Mouse (Mus musculus) embryonic fibroblast, embryonic 13.5 days (primary cell): ENCODE data around the gene Gmps. TPM values are rescaled to one million over a fixed set of nuclear protein-coding genes. Genes with fewer than 3 reads are reported as not detected.
A peak's percentile ranks its signal among the peaks of the same experiment; 100 is the strongest.

Experiments
- H3K27ac ChIP-seq: 2 replicates; pipeline ENCODE4 v1.5.1; 2012; ENCODE audit warnings: low read length, control low read depth, inconsistent platforms; ENCODE audit not compliant: insufficient read depth
- H3K4me1 ChIP-seq: 2 replicates; pipeline ENCODE4 v1.6.1; 2011; ENCODE audit warnings: low read length; ENCODE audit not compliant: control insufficient read depth, insufficient read depth
- H3K4me3 ChIP-seq: 2 replicates; pipeline ENCODE4 v1.5.1; 2011; ENCODE audit warnings: mild to moderate bottlenecking, control low read depth, low read length; ENCODE audit not compliant: insufficient read depth
- CTCF ChIP-seq: IDR thresholded peaks from 2 replicates; pipeline ENCODE4 v1.5.1; 2011; ENCODE audit warnings: mild to moderate bottlenecking, control low read depth, low read length, moderate library complexity, borderline replicate concordance; ENCODE audit not compliant: insufficient read depth
- POLR2A ChIP-seq: IDR thresholded peaks from 2 replicates; pipeline ENCODE4 v1.6.1; 2011; ENCODE audit warnings: low read depth, mild to moderate bottlenecking, control low read depth, low read length, moderate library complexity
- polyA plus RNA-seq: library from polyadenylated mRNA; stranded (reverse); fragments of >200 nt; gene quantifications from 2 replicates; pipeline ENCODE4 v1.2.4, GENCODE M21; 2011; ENCODE audit warnings: low read depth; ENCODE audit not compliant: missing spikeins, insufficient read length

The Gmps gene
- 23.0 and 24.9 TPM in 2 replicates for polyA plus RNA-seq

GRCm38 (mm10) chr3:63975955-63976908 is at the start of gene Gmps:
Gene Gmps (plus strand): TSS chr3:63976106.
- Histone ChIP-seq H3K4me3 (peak within 1 kb of the TSS; percentile 87), H3K4me1 (peaks cover 3% of the 10 kb centered on the region), H3K27ac (peak within 1 kb of the TSS; percentile 43)
- TF ChIP-seq CTCF = no peak
- peak; percentile 95 for TF ChIP-seq POLR2A

DNA sequence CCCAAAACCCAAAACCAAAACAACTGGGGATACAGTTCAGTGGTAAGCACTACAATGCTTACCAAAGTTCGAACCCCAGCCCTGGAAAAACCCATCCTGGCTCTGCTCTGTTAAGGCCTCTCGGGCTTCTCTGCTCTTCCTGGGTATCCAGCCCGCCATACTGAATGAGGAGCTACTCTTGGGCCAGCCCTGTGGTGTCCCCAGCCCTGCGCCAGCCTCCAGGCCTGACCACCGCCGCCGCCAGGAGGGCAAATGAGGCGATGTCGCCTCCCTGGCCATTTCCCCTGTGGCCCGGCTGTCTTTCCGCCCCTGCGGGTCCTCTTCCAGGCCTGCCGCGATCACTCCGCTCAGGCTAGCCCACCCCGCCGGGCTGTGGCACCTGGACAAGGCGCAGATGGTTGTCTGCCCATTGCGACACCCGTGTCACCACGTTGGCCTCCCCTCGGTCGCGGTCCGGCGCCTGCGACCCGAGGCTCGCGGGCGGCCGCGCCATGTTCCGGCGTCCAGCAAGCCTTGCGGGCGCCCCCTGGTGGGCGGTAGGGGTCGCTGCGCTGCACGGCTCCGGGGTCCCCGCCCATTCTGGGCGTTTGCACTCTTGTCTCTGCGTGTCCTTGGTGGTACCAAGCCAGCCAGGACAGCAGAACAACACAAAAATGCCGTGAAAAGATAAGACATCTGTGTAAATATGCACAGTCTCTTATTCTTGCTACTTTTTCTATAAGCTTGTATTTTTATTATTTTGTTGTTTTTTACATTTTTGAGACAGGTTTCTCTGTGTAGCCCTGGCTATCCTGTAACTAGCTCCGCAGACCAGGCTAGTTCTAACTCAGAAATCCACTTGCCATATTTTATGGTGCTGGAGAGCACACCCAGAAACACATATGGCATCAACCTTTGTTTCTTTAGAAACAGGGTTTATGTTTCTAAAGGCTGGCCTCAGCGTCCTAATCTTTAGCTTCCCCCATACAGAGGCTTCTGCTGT is 46.7 kb upstream of the Gmps start, which contains the start of gene E130311K13Rik:
Gene E130311K13Rik, minus strand, starts transcription at position 595 of the 982 bp plus-strand sequence.
- TF ChIP-seq CTCF = peak; percentile 40; the same call in 1 of the 2 replicates
- peak; percentile 83 for TF ChIP-seq POLR2A
- Histone ChIP-seq H3K4me1 (no peaks in the 10 kb centered on the region), H3K4me3 (peak within 1 kb of the TSS; percentile 50), H3K27ac (no peak within 1 kb of the TSS)

DNA sequence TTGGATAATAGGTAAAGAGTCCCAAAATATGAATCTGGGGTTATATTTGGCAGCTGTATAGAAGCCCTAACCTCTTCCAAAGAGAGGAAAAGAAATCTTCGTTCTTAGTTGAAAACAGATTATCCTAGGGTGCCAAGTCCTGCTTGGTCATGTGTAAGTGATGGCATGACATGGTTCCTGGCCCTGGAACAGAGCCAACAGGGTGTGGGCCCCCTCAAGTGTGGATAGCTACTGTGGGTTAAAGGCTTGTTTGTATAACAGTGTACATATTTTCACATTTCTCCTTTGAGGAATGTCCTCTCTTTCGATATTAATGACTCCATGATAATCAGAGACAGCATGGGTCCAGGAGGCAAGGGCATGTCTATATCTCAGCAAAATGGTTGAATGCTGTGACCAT is 37.0 kb upstream of the Gmps start:
- TF ChIP-seq CTCF (no peak), POLR2A (no peak)
- Histone ChIP-seq H3K27ac (no peak overlapping the region), H3K4me1 (peaks cover 2% of the 10 kb centered on the region; the same call in 1 of the 2 replicates), H3K4me3 (no peak overlapping the region)

DNA sequence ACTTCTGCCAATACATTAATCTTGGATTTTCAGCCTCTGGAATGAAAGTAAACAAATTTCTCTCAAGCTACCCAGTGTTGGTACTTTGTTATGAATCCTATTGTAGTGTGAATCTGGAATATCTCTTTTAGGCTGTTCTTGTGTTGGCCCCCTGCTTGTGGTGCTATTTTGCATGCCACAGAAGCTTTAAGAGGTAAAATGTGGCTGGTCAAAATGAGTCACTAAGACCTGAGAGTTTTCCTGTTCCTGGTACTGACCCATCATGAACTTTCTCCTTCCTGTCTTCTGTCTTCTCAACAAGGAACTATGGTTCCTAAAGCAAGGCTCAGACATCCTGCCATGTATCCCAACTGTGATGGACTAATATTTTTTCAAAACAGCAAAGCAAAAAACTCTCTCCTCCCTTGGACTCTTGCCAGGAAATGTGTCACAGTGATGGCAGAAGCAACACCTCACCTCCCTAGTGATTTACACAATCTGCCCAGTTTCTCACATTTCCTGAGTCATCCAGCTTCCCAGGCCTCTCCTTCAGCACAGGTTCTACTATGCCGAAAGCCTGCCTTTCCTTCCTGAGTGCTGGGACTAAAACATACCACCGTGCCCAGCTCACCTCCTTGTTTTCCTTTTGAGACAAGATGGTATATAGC is 34.6 kb upstream of the Gmps start:
- H3K27ac ChIP-seq = no peak overlapping the region
- no peak for TF ChIP-seq CTCF
- no peak for TF ChIP-seq POLR2A
- H3K4me3 ChIP-seq = no peak overlapping the region
- H3K4me1 ChIP-seq = peaks cover 2% of the 10 kb centered on the region; the same call in 1 of the 2 replicates

DNA sequence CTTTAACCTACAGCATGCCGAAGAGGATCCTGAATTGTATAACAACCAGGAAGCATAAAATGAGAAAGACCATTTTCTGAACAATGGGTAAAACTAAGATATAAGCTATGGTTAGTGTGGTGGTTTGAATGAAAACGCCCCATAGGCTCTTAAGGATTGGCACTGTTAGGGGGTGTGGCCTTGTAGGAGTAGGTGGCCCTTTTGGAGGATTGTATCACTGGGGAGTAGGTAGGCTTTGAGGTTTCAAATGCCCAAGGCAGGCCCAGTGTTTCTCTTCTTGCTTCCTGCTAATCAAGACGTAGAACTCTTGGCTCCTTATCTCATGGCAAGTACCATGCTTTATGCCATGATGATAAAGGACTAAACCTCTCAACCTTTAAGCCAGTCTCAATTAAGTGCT is 26.1 kb upstream of the Gmps start:
- Histone ChIP-seq H3K4me3 (no peak overlapping the region), H3K4me1 (no peaks in the 10 kb centered on the region), H3K27ac (no peak overlapping the region)
- no peak for TF ChIP-seq CTCF
- no peak for TF ChIP-seq POLR2A

DNA sequence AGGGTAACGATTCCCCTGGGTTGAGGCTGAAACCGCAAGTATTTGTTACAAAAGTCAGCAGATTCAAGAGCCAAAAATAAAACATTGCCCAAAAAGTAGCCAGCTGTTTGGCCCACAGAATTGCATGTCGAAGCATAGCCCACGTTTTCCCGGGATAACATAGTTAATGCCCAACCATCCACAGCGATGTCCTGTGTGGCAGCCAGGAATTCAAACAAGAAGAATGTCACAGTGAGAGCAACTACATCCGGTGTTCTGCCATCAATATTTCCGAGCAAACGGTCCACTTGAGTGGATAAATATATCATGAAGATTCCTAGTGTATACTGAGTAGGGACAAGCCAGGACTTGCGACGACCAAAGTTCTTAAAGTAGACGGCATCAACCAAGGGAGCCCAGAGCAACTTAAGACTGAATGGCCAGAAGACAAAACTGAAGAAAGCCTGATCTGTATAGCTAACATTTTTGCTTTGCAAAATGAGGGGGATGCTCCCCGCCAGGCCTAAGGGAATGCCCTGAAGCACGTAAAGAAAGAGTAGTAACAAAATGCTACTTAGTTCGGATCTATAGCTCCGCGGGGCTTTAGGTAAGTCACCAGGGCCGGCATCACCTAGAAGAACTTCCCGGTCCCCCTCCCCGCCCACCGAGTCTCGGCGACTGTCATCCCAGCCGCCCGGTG is 12.3 kb upstream of the Gmps start:
- H3K4me3 ChIP-seq = peak overlapping the region; percentile 89
- peak overlapping the region; percentile 56 for H3K27ac ChIP-seq
- TF ChIP-seq CTCF = no peak
- H3K4me1 ChIP-seq = no peaks in the 10 kb centered on the region

DNA sequence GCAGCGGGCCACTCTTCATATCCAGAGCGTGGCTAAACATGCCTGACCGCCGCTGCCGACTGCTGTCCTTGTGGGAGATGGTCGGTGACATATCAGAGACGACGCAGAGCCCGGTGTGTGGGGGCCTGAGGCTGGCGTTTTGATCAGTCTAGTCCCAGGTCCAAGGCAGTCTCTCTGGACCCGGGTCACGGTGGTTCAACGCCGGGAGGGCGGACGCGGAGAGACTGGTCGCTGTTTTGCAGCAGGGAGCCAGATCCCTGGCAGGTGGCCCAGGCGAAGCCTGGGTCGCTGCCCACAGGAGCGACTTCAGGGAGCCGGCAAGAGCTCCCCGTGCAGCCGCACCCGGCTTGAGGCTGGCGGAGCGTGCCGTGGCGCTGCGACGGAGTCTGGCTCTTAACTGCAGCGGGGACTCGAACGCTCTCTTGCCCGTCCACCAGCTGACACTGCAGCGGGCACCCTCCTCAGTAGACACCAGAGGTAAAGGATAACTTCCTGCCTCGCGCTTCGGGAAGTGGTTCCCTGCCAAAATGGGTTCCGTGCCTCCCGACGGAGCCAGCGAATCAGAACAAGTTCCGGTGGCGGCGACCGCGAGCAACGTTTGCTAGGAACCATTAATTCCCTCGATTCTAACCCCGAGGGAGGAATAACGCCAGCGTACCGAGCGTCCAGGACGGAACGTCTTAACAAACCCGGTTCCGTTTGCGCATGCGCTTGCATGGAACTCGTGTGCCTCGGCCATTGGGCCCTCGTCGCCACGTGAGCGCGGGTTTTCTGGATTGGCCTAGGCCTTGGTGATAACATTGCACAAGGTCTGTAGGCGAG is 11.6 kb upstream of the Gmps start, which contains the start of gene Slc33a1:
Gene Slc33a1, minus strand, starts transcription at position 669 of the 822 bp plus-strand sequence.
- H3K4me3 ChIP-seq = peak within 1 kb of the TSS; percentile 89
- TF ChIP-seq POLR2A = peak; percentile 83
- no peak for TF ChIP-seq CTCF
- no peaks in the 10 kb centered on the region for H3K4me1 ChIP-seq
- H3K27ac ChIP-seq = peak within 1 kb of the TSS; percentile 56

DNA sequence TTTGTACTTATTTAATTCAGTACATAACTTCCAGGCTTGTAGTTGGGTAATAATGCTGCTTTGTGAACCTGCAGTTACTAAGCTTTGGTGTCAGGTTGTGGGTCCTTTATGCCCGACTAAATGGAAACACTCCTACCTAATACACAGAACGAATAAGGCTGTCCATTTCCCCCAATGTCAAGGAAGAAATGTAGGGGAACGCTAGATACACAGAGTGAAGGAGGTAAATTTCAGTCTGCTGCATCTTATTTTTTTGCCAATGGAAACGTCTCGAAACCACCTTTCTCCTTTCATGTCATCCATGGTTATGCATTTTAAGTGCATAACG is 11.0 kb upstream of the Gmps start:
- Histone ChIP-seq H3K27ac (no peak overlapping the region), H3K4me3 (no peak overlapping the region)

More for the DNA sequence above, 11.0 kb upstream of the Gmps start:
- H3K4me1 ChIP-seq = no peaks in the 10 kb centered on the region
- no peak for TF ChIP-seq CTCF
- TF ChIP-seq POLR2A = 0 out of 2 replicates have a peak, but pooled peaks have one; percentile 43
